Mouse (Mus musculus): ENCODE data around the gene Mindy3. TPM values are rescaled to one million over a fixed set of nuclear protein-coding genes. Genes with fewer than 3 reads are reported as not detected.

The Mindy3 gene
- polyA plus RNA-seq, 1 experiment from 2014 or later = 44.1 TPM

GRCm38 (mm10) chr2:12327691-12328354 is 91.4 kb downstream of the Mindy3 start:
- no peaks in the 10 kb centered on the region for H3K27me3 ChIP-seq
- no peak for TF ChIP-seq CTCF (IDR thresholded peaks at IDR 0.05)
- no peak for ATAC-seq
- POLR2A ChIA-PET = interaction anchor here (0.6 kb wide), 1 partner anchor 38 kb away, joined by 3 read pairs; no protein-coding TSS in a partner anchor
- no peak for DNase-seq (ENCODE audit: low read depth, low spot score)
- CTCF ChIA-PET = no interaction called here
- in situ Hi-C loops (cut with MboI; ENCODE audit: low pct_unique_long_range_greater_than_20kb) = no loop called here

GRCm38 (mm10) chr2:12327216-12327615 is 92.1 kb downstream of the Mindy3 start:
- no peaks in the 10 kb centered on the region for H3K27me3 ChIP-seq
- no peak for TF ChIP-seq CTCF (IDR thresholded peaks at IDR 0.05)
- ChIA-PET CTCF (no interaction called here), POLR2A (interaction anchor here (0.6 kb wide), 1 partner anchor 39 kb away, joined by 3 read pairs; no protein-coding TSS in a partner anchor)
- in situ Hi-C loops (cut with MboI; ENCODE audit: low pct_unique_long_range_greater_than_20kb) = no loop called here
- DNase-seq (ENCODE audit: low read depth, low spot score) (no peak), ATAC-seq (no peak)

- no peak for TF ChIP-seq CTCF (IDR thresholded peaks at IDR 0.05)
- ATAC-seq = no peak
- H3K27me3 ChIP-seq = no peaks in the 10 kb centered on the region
- ChIA-PET POLR2A (no interaction called here), CTCF (no interaction called here)
- DNase-seq (ENCODE audit: low read depth, low spot score) = no peak
- in situ Hi-C loops (cut with MboI; ENCODE audit: low pct_unique_long_range_greater_than_20kb) = no loop called here
These were observed 93.4 kb downstream of the Mindy3 start for GRCm38 (mm10) chr2:12325868-12326267.

GRCm38 (mm10) chr2:12325417-12325816 is 93.9 kb downstream of the Mindy3 start:
- peak; percentile 10 for DNase-seq (ENCODE audit: low read depth, low spot score)
- H3K27me3 ChIP-seq = no peaks in the 10 kb centered on the region
- ChIA-PET CTCF (no interaction called here), POLR2A (no interaction called here)
- in situ Hi-C loops (cut with MboI; ENCODE audit: low pct_unique_long_range_greater_than_20kb) = no loop called here
- ATAC-seq = peak; percentile 69
- TF ChIP-seq CTCF (IDR thresholded peaks at IDR 0.05) = no peak

- ChIA-PET CTCF (no interaction called here), POLR2A (no interaction called here)
- DNase-seq (ENCODE audit: low read depth, low spot score) (no peak), ATAC-seq (no peak)
- no peaks in the 10 kb centered on the region for H3K27me3 ChIP-seq
- TF ChIP-seq CTCF (IDR thresholded peaks at IDR 0.05) = no peak
- in situ Hi-C loops (cut with MboI; ENCODE audit: low pct_unique_long_range_greater_than_20kb) = no loop called here
These were observed 98.4 kb downstream of the Mindy3 start for GRCm38 (mm10) chr2:12320914-12321313.

- no peaks in the 10 kb centered on the region for H3K27me3 ChIP-seq
- no peak for ATAC-seq
- CTCF ChIA-PET = interaction anchor here (0.8 to 1.7 kb wide), 3 partner anchors 10 to 142 kb away, joined by 3 to 6 read pairs (median 3); partner anchors contain the start of gene Itga8
- DNase-seq (ENCODE audit: low read depth, low spot score) = no peak
- in situ Hi-C loops (cut with MboI; ENCODE audit: low pct_unique_long_range_greater_than_20kb) = no loop called here
- TF ChIP-seq CTCF (IDR thresholded peaks at IDR 0.05) = no peak
- POLR2A ChIA-PET = no interaction called here
These were observed 100.6 kb downstream of the Mindy3 start for GRCm38 (mm10) chr2:12318715-12319114.

- no peaks in the 10 kb centered on the region for H3K27me3 ChIP-seq
- in situ Hi-C loops (cut with MboI; ENCODE audit: low pct_unique_long_range_greater_than_20kb) = no loop called here
- DNase-seq (ENCODE audit: low read depth, low spot score) = no peak
- TF ChIP-seq CTCF (IDR thresholded peaks at IDR 0.05) = no peak
- ChIA-PET POLR2A (no interaction called here), CTCF (interaction anchor here (1.7 kb wide), 1 partner anchor 16 kb away, joined by 6 read pairs; the partner anchor contains the start of gene Itga8)
- ATAC-seq = no peak
These were observed 101.2 kb downstream of the Mindy3 start for GRCm38 (mm10) chr2:12318036-12318435.

- peak; percentile 3 for DNase-seq (ENCODE audit: low read depth, low spot score)
These were observed 101.9 kb downstream of the Mindy3 start for GRCm38 (mm10) chr2:12317343-12317742.

GRCm38 (mm10) chr2:12316361-12316760 is 102.9 kb downstream of the Mindy3 start:
- CTCF ChIA-PET = interaction anchor here (1.3 kb wide), 1 partner anchor 10 kb away, joined by 3 read pairs; no protein-coding TSS in a partner anchor
- POLR2A ChIA-PET = no interaction called here
- no peak for TF ChIP-seq CTCF (IDR thresholded peaks at IDR 0.05)
- ATAC-seq (no peak), DNase-seq (ENCODE audit: low read depth, low spot score) (no peak)
- in situ Hi-C loops (cut with MboI; ENCODE audit: low pct_unique_long_range_greater_than_20kb) = no loop called here
- no peaks in the 10 kb centered on the region for H3K27me3 ChIP-seq

More at GRCm38 (mm10) chr2:12317343-12317742, 101.9 kb downstream of the Mindy3 start:
- CTCF ChIA-PET = interaction anchor here (1.3 kb wide), 1 partner anchor 11 kb away, joined by 3 read pairs; no protein-coding TSS in a partner anchor
- POLR2A ChIA-PET = no interaction called here
- H3K27me3 ChIP-seq = no peaks in the 10 kb centered on the region
- ATAC-seq = peak; percentile 65
- in situ Hi-C loops (cut with MboI; ENCODE audit: low pct_unique_long_range_greater_than_20kb) = no loop called here
- no peak for TF ChIP-seq CTCF (IDR thresholded peaks at IDR 0.05)

- POLR2A ChIA-PET = no interaction called here
- in situ Hi-C loops (cut with MboI; ENCODE audit: low pct_unique_long_range_greater_than_20kb) = no loop called here
- ATAC-seq = no peak
These were observed 105.2 kb downstream of the Mindy3 start for GRCm38 (mm10) chr2:12314028-12314427.

GRCm38 (mm10) chr2:12308466-12308865 is 110.8 kb downstream of the Mindy3 start:
- in situ Hi-C loops (cut with MboI; ENCODE audit: low pct_unique_long_range_greater_than_20kb) = no loop called here
- H3K27me3 ChIP-seq = peaks cover 14% of the 10 kb centered on the region
- CTCF ChIA-PET = no interaction called here
- ATAC-seq = peak; percentile 26
- no peak for DNase-seq (ENCODE audit: low read depth, low spot score)
- no peak for TF ChIP-seq CTCF (IDR thresholded peaks at IDR 0.05)
- POLR2A ChIA-PET = no interaction called here

More at GRCm38 (mm10) chr2:12314028-12314427, 105.2 kb downstream of the Mindy3 start:
- CTCF ChIA-PET = no interaction called here
- H3K27me3 ChIP-seq = peaks cover 12% of the 10 kb centered on the region
- no peak for DNase-seq (ENCODE audit: low read depth, low spot score)
- no peak for TF ChIP-seq CTCF (IDR thresholded peaks at IDR 0.05)
